Mouse (Mus musculus) lung, postnatal 0 days (tissue): Measurements from ENCODE around the gene Gm28053.

Experiments used
- CTCF ChIP-seq: IDR thresholded peaks from 2 replicates; pipeline ENCODE4 v1.5.1; 2016; ENCODE audit warnings: antibody characterized with exemption, mild to moderate bottlenecking
- EP300 ChIP-seq: IDR thresholded peaks from 2 replicates; pipeline ENCODE4 v1.6.1; 2016; ENCODE audit warnings: antibody characterized with exemption, mild to moderate bottlenecking, control low read depth

DNA sequence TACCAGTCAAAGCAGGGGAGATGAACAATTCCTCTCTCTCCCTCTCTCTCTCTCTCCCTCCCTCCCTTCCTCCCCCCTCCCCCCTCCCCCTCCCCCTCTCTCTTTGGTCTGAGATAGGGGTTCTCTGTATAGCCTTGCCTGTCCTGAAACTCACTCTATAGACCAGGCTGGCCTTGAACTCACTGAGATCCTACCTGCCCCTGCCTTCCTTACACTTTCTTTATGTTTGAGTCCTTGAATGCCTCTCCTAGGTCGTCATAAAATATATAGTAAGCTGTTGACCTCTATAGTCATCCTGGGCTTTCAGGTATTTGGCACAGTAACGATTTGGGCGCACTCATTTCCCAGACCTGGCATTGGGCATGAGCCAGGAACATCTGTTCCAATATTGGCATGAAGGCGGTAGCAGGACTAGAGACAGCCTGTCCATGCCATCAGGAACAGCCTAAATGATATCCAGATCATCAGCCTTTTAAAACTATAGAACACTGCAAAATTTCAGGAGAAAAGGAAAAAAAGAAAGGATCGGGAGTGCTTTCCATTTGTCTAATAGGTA, 41.5 kb upstream of the Gm28053 start:
- TF ChIP-seq CTCF: no peak
- TF ChIP-seq EP300: no peak
